Mouse (Mus musculus) splenic B cell, adult 2 months (primary cell): ENCODE measurements around the gene Cdipt.

Experiments
- DNase-seq: peaks from one replicate; pipeline ENCODE4 v3.0.0-alpha.2; 2011; ENCODE audit warnings: low read depth, low spot score
- H3K27me3 ChIP-seq: 2 replicates; pipeline ENCODE4 v1.6.1; 2012; ENCODE audit warnings: mild to moderate bottlenecking, low read length, moderate library complexity, mixed read lengths; ENCODE audit not compliant: control insufficient read depth, poor library complexity, insufficient read depth, severe bottlenecking
- H3K36me3 ChIP-seq: 2 replicates; pipeline ENCODE4 v1.6.1; 2012; ENCODE audit warnings: mild to moderate bottlenecking, low read length, moderate library complexity, mixed read lengths; ENCODE audit not compliant: control insufficient read depth, poor library complexity, insufficient read depth, severe bottlenecking

The Cdipt gene

DNA sequence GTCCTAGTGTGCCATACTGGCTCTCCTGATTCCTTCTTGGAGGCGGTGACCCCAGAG, at the start of gene Cdipt:
Gene Cdipt, plus strand, starts transcription at position 22 of the 57 bp plus-strand sequence.
- Histone ChIP-seq H3K36me3 (peaks cover 6% of the 10 kb centered on the region), H3K27me3 (no peaks in the 10 kb centered on the region)
- no peak for DNase-seq

- no peak for DNase-seq
- Histone ChIP-seq H3K27me3 (no peaks in the 10 kb centered on the region), H3K36me3 (0 out of 2 replicates have a peak, but pooled peaks cover 2% of the 10 kb centered on the region)
Observed at GRCm38 (mm10) chr7:126926299-126926698, 49.4 kb upstream of the Cdipt start.

GRCm38 (mm10) chr7:126928384-126929037, 47.2 kb upstream of the Cdipt start, which contains the start of gene Kctd13:
Gene Kctd13 (plus strand): TSS chr7:126928879.
- no peaks in the 10 kb centered on the region for H3K27me3 ChIP-seq
- 0 out of 2 replicates have a peak, but pooled peaks cover 2% of the 10 kb centered on the region for H3K36me3 ChIP-seq
- peak; percentile 95 for DNase-seq

GRCm38 (mm10) chr7:126929046-126929445, 46.7 kb upstream of the Cdipt start:
- DNase-seq, result no peak
- Histone ChIP-seq H3K27me3 (no peaks in the 10 kb centered on the region), H3K36me3 (0 out of 2 replicates have a peak, but pooled peaks cover 2% of the 10 kb centered on the region)

DNA sequence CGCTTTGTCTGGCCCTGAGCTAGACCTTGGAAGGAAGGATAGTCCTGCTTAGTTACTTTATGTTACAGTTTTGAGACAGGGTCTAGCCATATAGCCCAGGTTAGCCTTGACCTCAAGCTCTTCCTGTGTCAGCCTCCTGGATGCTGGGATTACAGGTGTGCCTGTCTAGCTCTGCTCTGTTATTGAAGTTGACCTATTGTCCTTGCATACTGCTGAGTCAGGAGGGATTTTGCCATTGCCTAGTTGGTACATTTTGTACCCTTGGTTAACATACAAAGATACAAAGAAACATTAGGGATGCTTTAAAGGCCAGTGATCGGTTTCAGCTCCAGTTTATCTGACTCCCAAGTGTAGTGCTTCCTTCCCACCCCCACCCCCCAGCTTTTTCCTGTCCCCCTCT, 43.1 kb upstream of the Cdipt start:
- 0 out of 2 replicates have a peak, but pooled peaks cover 3% of the 10 kb centered on the region for H3K36me3 ChIP-seq
- H3K27me3 ChIP-seq, result no peaks in the 10 kb centered on the region

DNA sequence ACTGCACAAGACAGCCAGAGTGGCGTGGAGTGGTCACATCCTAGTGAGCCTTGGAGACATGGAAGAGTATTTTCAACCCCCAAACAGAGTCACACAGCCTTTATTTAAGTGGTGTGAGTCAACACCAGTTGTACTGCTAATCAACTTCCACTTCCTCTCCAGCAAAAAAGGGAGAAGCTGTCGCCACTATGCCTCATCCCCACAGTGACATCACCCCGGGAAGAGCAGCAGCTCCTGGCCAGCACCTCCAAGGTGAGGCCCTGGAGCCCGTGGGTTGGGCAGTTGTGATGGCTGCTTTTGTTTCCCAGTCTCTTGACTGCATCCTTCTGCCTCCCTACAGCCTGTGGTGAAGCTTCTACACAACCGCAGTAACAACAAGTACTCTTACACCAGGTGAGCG, 34.5 kb upstream of the Cdipt start:
- DNase-seq, result no peak
- no peaks in the 10 kb centered on the region for H3K27me3 ChIP-seq
- peaks cover 2% of the 10 kb centered on the region for H3K36me3 ChIP-seq

More for the DNA sequence above, 43.1 kb upstream of the Cdipt start:
- no peak for DNase-seq

- peaks cover 2% of the 10 kb centered on the region for H3K36me3 ChIP-seq
- no peaks in the 10 kb centered on the region for H3K27me3 ChIP-seq
Observed at GRCm38 (mm10) chr7:126941801-126942200, 33.9 kb upstream of the Cdipt start.

DNA sequence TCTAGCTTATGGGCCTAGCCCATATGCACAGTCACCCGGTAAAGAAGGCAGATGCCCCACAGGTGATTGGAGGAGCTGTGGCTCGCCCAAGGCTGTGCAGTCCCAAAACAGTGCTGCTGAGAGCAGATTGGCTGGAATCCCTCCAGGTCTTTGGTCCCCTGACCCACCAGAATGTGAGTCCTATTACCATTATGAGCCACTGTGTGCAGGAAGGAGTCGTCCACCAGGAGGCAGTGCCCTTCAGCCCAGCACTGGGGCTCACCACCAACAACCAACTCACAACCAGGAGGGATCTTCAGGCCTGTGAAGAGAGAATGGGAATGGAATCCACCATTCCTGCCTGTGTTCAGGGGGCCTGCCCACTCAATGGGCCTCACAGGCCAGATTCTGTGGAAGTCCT, 29.2 kb upstream of the Cdipt start:
- H3K36me3 ChIP-seq, result peaks cover 2% of the 10 kb centered on the region
- H3K27me3 ChIP-seq, result no peaks in the 10 kb centered on the region; the same call in 1 of the 2 replicates
- DNase-seq, result peak; percentile 67

More at GRCm38 (mm10) chr7:126941801-126942200, 33.9 kb upstream of the Cdipt start:
- DNase-seq, result no peak

- no peak for DNase-seq
- no peaks in the 10 kb centered on the region for H3K36me3 ChIP-seq
- H3K27me3 ChIP-seq, result no peaks in the 10 kb centered on the region; the same call in 1 of the 2 replicates
Observed at GRCm38 (mm10) chr7:126948626-126949025, 27.1 kb upstream of the Cdipt start.

GRCm38 (mm10) chr7:126949403-126949792, 26.3 kb upstream of the Cdipt start, which contains the start of gene Asphd1:
Gene Asphd1 (minus strand): TSS chr7:126949582.
- no peak for DNase-seq
- Histone ChIP-seq H3K27me3 (no peaks in the 10 kb centered on the region; the same call in 1 of the 2 replicates), H3K36me3 (no peaks in the 10 kb centered on the region)

GRCm38 (mm10) chr7:126949793-126950646, 25.7 kb upstream of the Cdipt start, which contains the start of gene Sez6l2:
Gene Sez6l2 (plus strand): TSS chr7:126950563.
- H3K27me3 ChIP-seq, result no peaks in the 10 kb centered on the region; the same call in 1 of the 2 replicates
- DNase-seq, result peak; percentile 87
- H3K36me3 ChIP-seq, result no peaks in the 10 kb centered on the region

- Histone ChIP-seq H3K36me3 (no peaks in the 10 kb centered on the region), H3K27me3 (no peaks in the 10 kb centered on the region; the same call in 1 of the 2 replicates)
- no peak for DNase-seq
Observed at GRCm38 (mm10) chr7:126950647-126951615, 24.8 kb upstream of the Cdipt start.

GRCm38 (mm10) chr7:126951741-126952140, 24.0 kb upstream of the Cdipt start:
- DNase-seq, result no peak
- Histone ChIP-seq H3K27me3 (no peaks in the 10 kb centered on the region; the same call in 1 of the 2 replicates), H3K36me3 (no peaks in the 10 kb centered on the region)

- DNase-seq, result no peak
- H3K36me3 ChIP-seq, result no peaks in the 10 kb centered on the region
- no peaks in the 10 kb centered on the region; the same call in 1 of the 2 replicates for H3K27me3 ChIP-seq
Observed at GRCm38 (mm10) chr7:126952646-126953045, 23.1 kb upstream of the Cdipt start.
